Mouse (Mus musculus): Measurements from ENCODE around the gene Vwa8. TPM values are rescaled to one million over a fixed set of nuclear protein-coding genes. Genes with fewer than 3 reads are reported as not detected.

The Vwa8 gene
- polyA plus RNA-seq (2015; fragmentation: Nextera tagmentation; extraction: Ambion mirVana) = 13.5 and 13.8 TPM in 2 replicates

DNA sequence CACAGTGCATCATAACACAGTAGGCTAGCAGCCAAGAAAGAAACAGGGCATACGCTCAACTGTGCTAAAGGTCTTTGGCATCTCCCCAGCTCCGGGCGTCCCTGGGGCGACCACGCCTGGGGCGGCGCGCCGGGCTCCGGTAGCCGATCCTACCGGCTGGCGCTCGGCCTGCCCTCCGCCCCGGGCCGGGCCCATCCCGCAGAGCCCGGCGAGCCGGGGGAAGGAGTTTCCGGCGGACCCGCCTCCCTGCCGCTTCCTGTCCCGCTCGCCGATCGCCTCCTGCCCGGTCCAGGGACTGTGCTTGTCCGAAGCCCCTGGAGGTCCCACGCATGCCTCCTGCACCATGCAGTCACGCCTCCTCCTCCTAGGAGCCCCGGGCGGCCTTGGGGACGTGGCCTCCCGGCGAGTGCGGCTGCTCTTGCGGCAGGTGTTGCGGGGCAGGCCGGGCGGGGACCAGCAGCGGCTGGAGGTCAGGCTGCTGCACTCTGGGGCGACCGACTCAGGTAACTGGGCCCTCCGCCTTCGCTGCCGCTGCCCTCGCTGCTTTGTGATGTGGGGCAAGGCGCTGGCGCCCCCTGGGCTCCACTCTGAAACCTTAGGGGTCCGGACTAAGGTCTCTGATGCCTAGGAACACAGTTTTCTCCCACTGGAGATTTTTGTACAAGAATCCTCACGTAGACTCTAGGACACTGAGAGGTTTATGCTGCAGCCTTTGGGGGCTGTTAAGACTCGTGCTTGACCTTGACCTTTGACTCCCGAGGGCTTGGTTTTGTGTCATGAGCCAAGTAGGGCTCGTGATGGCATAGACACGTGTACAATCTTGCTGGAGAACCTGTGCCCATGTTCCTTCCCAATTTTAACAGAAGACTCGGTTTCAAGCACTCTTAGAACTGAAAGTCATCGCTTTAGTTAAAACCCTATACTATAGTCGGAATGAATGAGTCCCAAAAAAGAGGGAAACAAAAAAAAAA, at the start of gene Vwa8:
TSS of gene Vwa8 (plus strand) at position 112 of the 971 bp plus-strand sequence.
- Histone ChIP-seq H3K9me3 (no peaks in the 10 kb centered on the region), H3K4me2 (replicated peaks) (peak within 1 kb of the TSS; percentile 89), H3K36me3 (no peaks in the 10 kb centered on the region), H3K4me3 (replicated peaks) (peak within 1 kb of the TSS; percentile 95), H3K27me3 (replicated peaks) (no peaks in the 10 kb centered on the region), H3K9ac (peak within 1 kb of the TSS; percentile 93), H3K27ac (peak within 1 kb of the TSS; percentile 91), H3K4me1 (replicated peaks) (peaks cover 12% of the 10 kb centered on the region)
- peak; percentile 91 for ATAC-seq
- 2% methylated on average over 60 of the region's 61 CpGs for WGBS

DNA sequence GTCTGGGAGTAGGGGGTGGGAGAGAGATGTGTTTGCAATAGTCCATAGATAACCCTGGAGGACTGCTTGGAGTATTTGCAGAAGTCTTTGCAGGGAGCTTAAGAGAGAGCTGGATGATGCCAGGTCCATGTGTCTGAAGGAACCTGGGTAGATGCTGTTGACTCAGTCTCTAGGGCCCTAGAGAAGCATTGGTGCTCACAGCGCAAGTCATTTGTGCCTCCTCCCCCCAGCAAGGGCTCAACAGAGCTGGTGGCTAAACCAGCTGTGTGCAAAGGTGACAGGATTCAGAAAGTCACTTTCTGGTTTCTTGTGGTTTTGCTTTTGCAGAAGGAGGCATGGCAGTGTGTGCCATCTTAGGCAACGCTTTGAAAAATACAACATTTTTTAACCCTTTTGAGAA, 46.5 kb upstream of the Vwa8 start:
- no peak for ATAC-seq

DNA sequence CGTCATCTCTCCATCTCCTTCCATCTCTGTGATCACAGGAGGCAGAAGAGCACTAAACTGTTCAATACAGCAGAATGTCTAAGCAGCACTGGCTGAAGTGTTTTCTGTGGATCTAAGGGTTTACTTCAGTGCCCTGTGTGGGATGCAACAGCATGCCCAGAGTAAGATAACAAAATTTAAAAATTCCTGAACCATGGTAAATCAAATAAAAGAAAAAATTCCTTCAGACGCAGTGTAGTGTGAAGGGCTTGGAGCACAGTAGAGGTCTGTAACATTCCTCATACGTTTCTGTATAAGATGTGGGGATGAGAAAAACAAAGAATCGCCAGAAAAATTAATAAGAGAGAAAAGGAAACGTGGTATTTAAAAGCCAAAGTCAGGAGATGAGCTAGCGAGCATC, 44.9 kb upstream of the Vwa8 start:
- ATAC-seq = no peak
- 75% methylated on average over 6 of the region's 6 CpGs for WGBS
- H3K9ac ChIP-seq = no peak overlapping the region
- no peak overlapping the region for H3K4me3 ChIP-seq (replicated peaks)
- no peaks in the 10 kb centered on the region for H3K36me3 ChIP-seq
- no peaks in the 10 kb centered on the region for H3K4me1 ChIP-seq (replicated peaks)
- no peak overlapping the region for H3K4me2 ChIP-seq (replicated peaks)
- no peak overlapping the region for H3K27ac ChIP-seq
- no peaks in the 10 kb centered on the region for H3K27me3 ChIP-seq (replicated peaks)
- no peaks in the 10 kb centered on the region for H3K9me3 ChIP-seq

More for the DNA sequence above, 46.5 kb upstream of the Vwa8 start:
- H3K27me3 ChIP-seq (replicated peaks) = no peaks in the 10 kb centered on the region
- no peak overlapping the region for H3K27ac ChIP-seq
- H3K9me3 ChIP-seq = no peaks in the 10 kb centered on the region
- 89% methylated on average over 2 of the region's 2 CpGs for WGBS
- no peak overlapping the region for H3K4me3 ChIP-seq (replicated peaks)
- H3K36me3 ChIP-seq = no peaks in the 10 kb centered on the region
- no peaks in the 10 kb centered on the region for H3K4me1 ChIP-seq (replicated peaks)
- H3K4me2 ChIP-seq (replicated peaks) = no peak overlapping the region
- no peak overlapping the region for H3K9ac ChIP-seq

DNA sequence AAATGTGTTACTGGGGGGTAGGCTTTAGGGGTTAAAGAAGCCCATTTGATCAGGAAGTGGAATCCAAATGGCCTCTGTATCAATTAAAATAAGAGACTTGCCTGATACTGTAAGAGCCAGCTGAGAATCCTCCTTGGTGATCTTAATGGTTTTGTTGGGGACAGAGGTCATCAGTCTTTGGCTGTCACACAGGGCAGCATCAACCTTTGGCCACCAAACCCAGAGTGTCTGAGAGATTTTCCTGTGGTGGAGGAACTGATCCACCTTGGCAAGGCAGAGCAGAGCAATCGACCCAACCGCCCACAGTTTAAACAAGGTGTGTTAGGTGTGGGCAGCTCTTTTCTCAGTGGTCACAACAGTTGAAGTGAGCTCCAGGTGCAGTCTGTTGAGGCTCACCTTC, 36.0 kb upstream of the Vwa8 start:
- Histone ChIP-seq H3K9me3 (no peaks in the 10 kb centered on the region), H3K27me3 (replicated peaks) (no peaks in the 10 kb centered on the region), H3K4me2 (replicated peaks) (no peak overlapping the region), H3K4me3 (replicated peaks) (no peak overlapping the region), H3K4me1 (replicated peaks) (no peaks in the 10 kb centered on the region), H3K36me3 (no peaks in the 10 kb centered on the region), H3K9ac (no peak overlapping the region), H3K27ac (no peak overlapping the region)
- ATAC-seq = no peak
- WGBS = 93% methylated on average over 2 of the region's 2 CpGs

DNA sequence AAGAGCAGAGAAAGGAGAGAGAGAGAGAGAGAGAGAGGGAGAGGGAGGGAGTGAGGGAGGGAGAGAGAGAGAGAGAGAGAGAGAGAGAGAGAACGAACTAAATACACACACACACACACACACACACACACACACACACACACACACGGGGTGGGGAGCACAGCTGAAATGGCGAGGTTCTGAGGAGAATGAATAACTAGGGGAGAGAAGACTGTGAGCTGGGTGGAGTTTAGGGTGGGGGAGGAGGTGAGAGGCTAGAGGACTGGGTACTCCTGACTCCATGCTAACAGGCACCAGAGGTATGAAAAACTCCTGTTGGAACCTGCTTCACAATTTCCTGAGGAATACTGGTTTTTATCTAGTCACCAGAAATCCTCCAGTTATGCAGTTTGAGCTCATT, 32.4 kb upstream of the Vwa8 start:
- H3K4me2 ChIP-seq (replicated peaks) = no peak overlapping the region
- ATAC-seq = no peak
- no peaks in the 10 kb centered on the region for H3K27me3 ChIP-seq (replicated peaks)

DNA sequence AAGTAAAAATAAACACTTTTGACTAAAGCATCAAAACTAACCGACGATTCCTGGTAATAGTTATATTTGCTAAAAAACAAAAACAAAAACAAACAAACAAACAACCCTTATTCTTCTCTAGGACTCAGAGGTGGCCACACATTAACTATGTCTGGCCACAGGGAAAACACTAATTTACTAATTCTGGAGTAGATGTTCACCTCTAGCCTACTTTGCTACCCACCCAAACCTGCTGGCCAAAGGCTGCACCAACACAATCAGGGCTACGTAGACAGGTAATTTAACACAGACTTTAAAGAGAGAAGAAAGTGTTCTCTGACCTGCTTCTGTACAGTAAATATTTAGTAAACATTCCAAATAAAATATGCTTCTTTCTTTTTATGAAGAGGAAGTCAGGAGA, 31.2 kb upstream of the Vwa8 start:
- no peaks in the 10 kb centered on the region for H3K9me3 ChIP-seq
- no peak overlapping the region for H3K27ac ChIP-seq
- H3K4me1 ChIP-seq (replicated peaks) = no peaks in the 10 kb centered on the region
- WGBS = 78% methylated on average over 3 of the region's 3 CpGs
- no peak for ATAC-seq
- H3K9ac ChIP-seq = no peak overlapping the region
- no peaks in the 10 kb centered on the region for H3K36me3 ChIP-seq
- H3K4me2 ChIP-seq (replicated peaks) = no peak overlapping the region
- no peak overlapping the region for H3K4me3 ChIP-seq (replicated peaks)
- H3K27me3 ChIP-seq (replicated peaks) = no peaks in the 10 kb centered on the region

More for the DNA sequence above, 32.4 kb upstream of the Vwa8 start:
- no peaks in the 10 kb centered on the region for H3K36me3 ChIP-seq
- no peak overlapping the region for H3K27ac ChIP-seq
- H3K4me1 ChIP-seq (replicated peaks) = no peaks in the 10 kb centered on the region
- no peak overlapping the region for H3K9ac ChIP-seq
- H3K9me3 ChIP-seq = no peaks in the 10 kb centered on the region
- WGBS = 13% methylated on average over 2 of the region's 3 CpGs
- H3K4me3 ChIP-seq (replicated peaks) = no peak overlapping the region

DNA sequence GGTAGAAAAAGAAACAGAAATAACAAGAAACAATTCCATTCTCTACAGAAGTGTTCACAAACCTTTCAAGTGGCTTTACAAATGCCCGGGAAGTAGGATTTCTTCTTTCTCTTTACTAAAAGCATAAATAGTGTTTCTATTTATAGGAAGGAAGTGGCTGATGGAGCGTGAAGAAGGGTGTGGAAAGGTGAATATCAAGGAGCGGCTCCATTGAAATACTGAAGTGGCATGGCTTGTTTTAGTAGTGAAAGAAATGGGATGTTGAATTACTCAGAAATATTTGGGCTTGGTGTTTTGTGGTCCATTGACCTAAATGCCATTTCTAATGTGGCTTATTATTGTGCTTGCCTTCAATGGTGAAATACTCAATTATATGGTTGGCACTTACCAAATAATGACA, 30.4 kb upstream of the Vwa8 start:
- no peak overlapping the region for H3K9ac ChIP-seq
- no peaks in the 10 kb centered on the region for H3K27me3 ChIP-seq (replicated peaks)
- ATAC-seq = no peak
- no peak overlapping the region for H3K4me2 ChIP-seq (replicated peaks)
- WGBS = 81% methylated on average over 3 of the region's 3 CpGs
- H3K9me3 ChIP-seq = no peaks in the 10 kb centered on the region
- H3K4me3 ChIP-seq (replicated peaks) = no peak overlapping the region
- H3K27ac ChIP-seq = no peak overlapping the region
- no peaks in the 10 kb centered on the region for H3K36me3 ChIP-seq
- H3K4me1 ChIP-seq (replicated peaks) = no peaks in the 10 kb centered on the region

DNA sequence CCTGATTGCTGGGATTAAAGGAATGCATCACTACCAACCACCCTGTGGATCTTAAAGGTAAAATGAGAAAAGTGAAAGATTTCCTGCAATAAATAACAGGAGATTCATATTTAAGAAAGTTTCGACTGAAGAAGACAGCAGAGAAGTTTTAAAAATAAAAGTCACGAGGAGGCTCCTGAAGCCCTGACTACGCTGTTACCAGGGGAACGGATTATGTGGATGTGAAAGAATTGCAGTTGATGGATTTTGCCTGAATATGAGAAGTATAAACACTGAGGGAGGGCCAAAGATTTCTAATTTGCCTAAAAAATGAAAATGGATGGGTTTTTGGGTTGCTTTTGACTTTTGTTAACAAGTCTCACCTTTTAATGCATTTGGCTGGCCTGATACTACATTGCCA, 24.8 kb upstream of the Vwa8 start:
- no peaks in the 10 kb centered on the region for H3K27me3 ChIP-seq (replicated peaks)
- H3K4me2 ChIP-seq (replicated peaks) = no peak overlapping the region
- no peak overlapping the region for H3K27ac ChIP-seq
- WGBS = 79% methylated on average over 4 of the region's 4 CpGs
- no peak for ATAC-seq
- H3K4me3 ChIP-seq (replicated peaks) = no peak overlapping the region
- no peak overlapping the region for H3K9ac ChIP-seq
- H3K9me3 ChIP-seq = no peaks in the 10 kb centered on the region
- H3K36me3 ChIP-seq = no peaks in the 10 kb centered on the region
- H3K4me1 ChIP-seq (replicated peaks) = no peaks in the 10 kb centered on the region

DNA sequence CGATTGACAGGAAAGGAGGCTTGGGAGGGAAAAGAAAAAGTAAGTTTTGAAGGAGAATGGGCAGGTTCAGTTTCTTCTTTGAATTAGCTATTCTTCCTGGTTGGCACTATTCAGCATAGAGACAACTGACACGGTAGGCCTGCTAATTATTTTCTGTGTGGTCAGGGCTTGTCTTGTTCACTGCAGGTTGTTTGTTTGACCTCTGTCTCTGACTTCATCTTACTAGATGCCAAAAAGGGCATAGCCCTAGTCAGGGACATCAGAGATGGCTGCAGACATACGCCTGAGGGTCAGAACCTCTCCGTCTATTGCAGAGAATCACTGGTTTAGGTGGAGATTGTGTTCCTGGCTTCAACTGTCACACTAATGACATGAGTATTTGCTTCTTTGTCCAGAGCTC, 24.3 kb upstream of the Vwa8 start:
- no peak for ATAC-seq
- Histone ChIP-seq H3K9ac (no peak overlapping the region), H3K27me3 (replicated peaks) (no peaks in the 10 kb centered on the region), H3K27ac (no peak overlapping the region), H3K36me3 (no peaks in the 10 kb centered on the region), H3K9me3 (no peaks in the 10 kb centered on the region), H3K4me3 (replicated peaks) (no peak overlapping the region), H3K4me1 (replicated peaks) (no peaks in the 10 kb centered on the region), H3K4me2 (replicated peaks) (no peak overlapping the region)
- WGBS = 78% methylated on average over 4 of the region's 4 CpGs

DNA sequence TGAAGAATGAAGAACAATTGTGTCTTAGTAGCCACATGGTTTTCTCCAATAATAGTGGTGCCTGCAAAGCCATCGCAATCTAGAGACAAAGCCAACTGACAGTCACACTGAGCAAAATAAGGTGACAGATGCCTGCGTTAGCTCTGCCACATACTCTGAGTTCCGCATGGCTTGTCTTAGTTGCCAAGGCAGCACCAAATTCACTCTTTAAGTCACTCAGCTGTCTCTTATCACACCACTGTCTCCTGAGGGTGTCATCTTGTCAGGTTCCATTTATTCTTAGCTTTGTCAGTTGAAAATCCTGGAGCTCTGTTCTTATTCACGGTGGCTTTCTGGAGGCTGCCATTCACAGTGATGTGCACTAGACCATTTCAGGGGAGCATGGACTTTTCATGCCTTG, 17.7 kb upstream of the Vwa8 start:
- no peak for ATAC-seq
- no peak overlapping the region for H3K4me2 ChIP-seq (replicated peaks)
- H3K4me1 ChIP-seq (replicated peaks) = no peaks in the 10 kb centered on the region
- no peak overlapping the region for H3K4me3 ChIP-seq (replicated peaks)
- no peak overlapping the region for H3K9ac ChIP-seq
- H3K27ac ChIP-seq = no peak overlapping the region
- no peaks in the 10 kb centered on the region for H3K36me3 ChIP-seq
- 91% methylated on average over 4 of the region's 4 CpGs for WGBS
- H3K9me3 ChIP-seq = no peaks in the 10 kb centered on the region
- no peaks in the 10 kb centered on the region for H3K27me3 ChIP-seq (replicated peaks)

DNA sequence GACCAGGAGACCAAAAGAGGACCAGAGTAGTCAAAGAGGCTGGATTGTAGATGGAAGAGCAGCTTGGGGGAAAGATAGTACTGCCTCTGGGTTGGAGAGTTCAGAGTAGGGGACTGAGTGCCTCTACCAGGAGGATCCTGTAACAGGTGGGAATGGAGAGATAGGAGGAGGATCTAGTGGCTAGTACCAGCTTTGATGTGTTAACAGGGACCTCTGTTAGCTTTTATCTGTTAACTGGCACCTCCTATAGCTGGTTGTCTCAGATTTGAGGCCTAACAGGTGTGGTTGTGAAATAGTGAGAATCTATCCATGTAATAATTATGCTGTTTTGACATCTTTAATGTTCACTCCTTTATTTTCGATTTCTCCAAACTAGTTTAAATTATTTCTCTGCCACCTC, 904 bp upstream of the Vwa8 start:
- H3K27ac ChIP-seq = no peak overlapping the region
- 75% methylated on average over 1 of the region's 1 CpGs for WGBS
- no peaks in the 10 kb centered on the region for H3K9me3 ChIP-seq
- H3K27me3 ChIP-seq (replicated peaks) = no peaks in the 10 kb centered on the region
- no peak for ATAC-seq
- H3K4me2 ChIP-seq (replicated peaks) = no peak overlapping the region
- H3K9ac ChIP-seq = no peak overlapping the region
- no peak overlapping the region for H3K4me3 ChIP-seq (replicated peaks)
- no peaks in the 10 kb centered on the region for H3K36me3 ChIP-seq
- peaks cover 12% of the 10 kb centered on the region for H3K4me1 ChIP-seq (replicated peaks)

DNA sequence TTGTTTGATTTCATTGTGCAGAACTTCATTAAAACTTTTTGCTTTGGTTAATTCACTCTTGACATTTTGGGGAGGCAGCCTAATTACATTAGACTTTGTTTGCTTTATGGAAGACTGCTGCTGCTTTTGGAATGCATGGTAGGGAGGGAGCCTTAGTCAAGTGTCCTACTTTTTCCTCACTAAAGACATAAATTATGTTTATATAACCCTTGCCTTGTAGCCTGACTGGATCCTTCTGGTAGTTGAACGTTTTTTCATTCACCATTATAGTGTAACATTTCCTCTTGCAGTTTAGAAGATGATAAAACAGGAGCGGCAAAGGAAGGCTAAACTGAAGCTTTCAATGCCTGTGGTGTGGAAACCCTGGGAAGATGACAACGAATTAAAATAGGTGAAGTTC, 375 bp upstream of the Vwa8 start:
- Histone ChIP-seq H3K9ac (peak overlapping the region; percentile 93), H3K36me3 (no peaks in the 10 kb centered on the region), H3K4me3 (replicated peaks) (peak overlapping the region; percentile 95), H3K9me3 (no peaks in the 10 kb centered on the region), H3K4me2 (replicated peaks) (peak overlapping the region; percentile 89), H3K27ac (peak overlapping the region; percentile 91), H3K27me3 (replicated peaks) (no peaks in the 10 kb centered on the region), H3K4me1 (replicated peaks) (peaks cover 12% of the 10 kb centered on the region)
- under 1% methylated on average over 3 of the region's 3 CpGs for WGBS
- ATAC-seq = peak; percentile 15

Measured in intestine, embryonic 15.5 days (tissue).